Mouse (Mus musculus) small intestine, adult 2 months (tissue): ENCODE measurements around the gene Hist1h2bg.
"Not testable (repeated sequence)": the region's sequence is repeated elsewhere in the genome, so short reads cannot be mapped to it uniquely, and the experiment has no call there.

ENCODE experiments used
- CTCF ChIP-seq: fragments of 200-500 bp; IDR thresholded peaks from 2 replicates; pipeline ENCODE4 v1.5.1; 2012; ENCODE audit warnings: low read depth, mild to moderate bottlenecking, control low read depth, inconsistent platforms, low read length, moderate library complexity, mixed read lengths; ENCODE audit not compliant: insufficient replicate concordance, insufficient read length; ENCODE audit errors: extremely low read depth
- POLR2A ChIP-seq: fragments of 200-500 bp; IDR thresholded peaks from 2 replicates; pipeline ENCODE4 v1.6.1; 2012; ENCODE audit warnings: low read depth, mild to moderate bottlenecking, control low read depth, inconsistent platforms, low read length, moderate library complexity

- TF ChIP-seq CTCF, POLR2A: not testable (repeated sequence)
Measured at GRCm38 (mm10) chr13:23573034-23573897, 2.1 kb downstream of the Hist1h2bg start.
